Comparison of ENCODE assay signal across 9 mouse cellular contexts in genomic region chr5:118763353-118763752, GRCm38 (mm10).
DNase-seq lines count a peak whose midpoint lies in the region; ATAC-seq and TF ChIP-seq lines count a peak whose summit lies in the region.
"Had no signal": no experiment of that assay in that cellular context is flagged by ENCODE, and none has a peak within 500 bp of the region (broad histone marks: within the 10 kb centered on the region; RNA-seq: fewer than 3 reads in every experiment).

No protein-coding gene starts in this region.

- no peak overlapping the region for H3K4me2 ChIP-seq in kidney, embryonic 14.5 days (replicated peaks; ENCODE audit: low read depth, low read length)
- no peak overlapping the region for H3K4me2 ChIP-seq in liver, embryonic 14.5 days (ENCODE audit: low read depth)
- H3K4me2 ChIP-seq: liver, embryonic 15.5 days had no signal

- H3K36me3 ChIP-seq in kidney, embryonic 14.5 days (ENCODE audit: control insufficient read depth, insufficient read depth, low read length), result peaks cover 46% of the 10 kb centered on the region
- H3K36me3 ChIP-seq in liver, embryonic 14.5 days (replicated peaks; ENCODE audit: control insufficient read depth, insufficient read depth, low read depth), result peaks cover 56% of the 10 kb centered on the region

- ATAC-seq in cerebellum, adult (ENCODE audit: insufficient number of reproducible peaks, low FRiP score, low TSS enrichment), result no peak
- no peak for ATAC-seq in kidney, embryonic 14.5 days (ENCODE audit: low FRiP score, low TSS enrichment)
- no peak for ATAC-seq in liver, embryonic 14.5 days (ENCODE audit: insufficient read depth)

- TF ChIP-seq EP300 in liver, embryonic 14.5 days (IDR thresholded peaks at IDR 0.05; ENCODE audit: low read depth), result no peak

- no peak overlapping the region for H3K4me3 ChIP-seq in kidney, embryonic 14.5 days (ENCODE audit: low read length)
- no peak overlapping the region for H3K4me3 ChIP-seq in liver, embryonic 14.5 days (ENCODE audit: insufficient read depth in 1 of 2, low read depth in 2 of 2, low read length in 2 of 2)
- H3K4me3 ChIP-seq: liver, embryonic 15.5 days had no signal

- H3K9ac ChIP-seq in kidney, embryonic 14.5 days (ENCODE audit: low read depth, low read length), result no peak overlapping the region
- H3K9ac ChIP-seq in liver, embryonic 14.5 days (replicated peaks), result no peak overlapping the region
- H3K9ac ChIP-seq: liver, embryonic 15.5 days had no signal

- TF ChIP-seq CTCF in liver, embryonic 14.5 days (IDR thresholded peaks at IDR 0.05; ENCODE audit: low read depth), result peak; percentile 62

- DNase-seq in cerebellum, adult 18-20 months, result peak; percentile 46 to 49
- DNase-seq in kidney, postnatal 4 days, result peak; percentile 50 to 63
- peak; percentile 62 for DNase-seq in NIH3T3 (ENCODE audit: low read depth)
- no peak for DNase-seq in liver, embryonic 14.5 days (ENCODE audit: low read depth in 3 of 3, low spot score in 3 of 3)
- DNase-seq in ovary, postnatal 36 days (ENCODE audit: low spot score), result no peak
- no peak for DNase-seq in urinary bladder, postnatal 10 days (ENCODE audit: low spot score)

- 74% methylated on average over 5 of the region's 5 CpGs for WGBS in kidney, embryonic 14.5 days
- WGBS in liver, embryonic 14.5 days (ENCODE audit: insufficient replicate concordance), result 73% methylated on average over 5 of the region's 5 CpGs

- no peaks in the 10 kb centered on the region for H3K4me1 ChIP-seq in kidney, embryonic 14.5 days (ENCODE audit: control insufficient read depth, insufficient read depth, low read length)
- H3K4me1 ChIP-seq in liver, embryonic 14.5 days (replicated peaks; ENCODE audit: control insufficient read depth in 2 of 2, insufficient read depth in 2 of 2, low read length in 1 of 2), result no peaks in the 10 kb centered on the region
- H3K4me1 ChIP-seq: liver, embryonic 15.5 days had no signal

- H3K9me3 ChIP-seq in kidney, embryonic 14.5 days (ENCODE audit: control insufficient read depth, low read length), result no peaks in the 10 kb centered on the region
- H3K9me3 ChIP-seq in liver, embryonic 14.5 days (ENCODE audit: control insufficient read depth, low read length), result no peaks in the 10 kb centered on the region
- H3K9me3 ChIP-seq: liver, embryonic 15.5 days had no signal

- H3K27me3 ChIP-seq in kidney, embryonic 14.5 days (ENCODE audit: control insufficient read depth, insufficient read depth, low read length), result no peaks in the 10 kb centered on the region
- no peaks in the 10 kb centered on the region for H3K27me3 ChIP-seq in liver, embryonic 14.5 days (ENCODE audit: control insufficient read depth, insufficient read depth, low read length)
- H3K27me3 ChIP-seq: liver, embryonic 15.5 days had no signal

- H3K27ac ChIP-seq in kidney, embryonic 14.5 days (ENCODE audit: low read depth, low read length), result no peak overlapping the region
- no peak overlapping the region for H3K27ac ChIP-seq in liver, embryonic 14.5 days
- H3K27ac ChIP-seq: liver, embryonic 15.5 days had no signal

Comparison
In these comparisons a context has a peak if more than half of its experiments do, and no peak if none do; other contexts are left out.
1. DNase-seq: peak in cerebellum, adult 18-20 months (2 of 2), kidney, postnatal 4 days (2 of 2) and NIH3T3 (single experiment); none in liver, embryonic 14.5 days (0 of 3), ovary, postnatal 36 days (single experiment) and urinary bladder, postnatal 10 days (single experiment).